Mouse (Mus musculus): ENCODE data around the gene Lcmt1.

DNA sequence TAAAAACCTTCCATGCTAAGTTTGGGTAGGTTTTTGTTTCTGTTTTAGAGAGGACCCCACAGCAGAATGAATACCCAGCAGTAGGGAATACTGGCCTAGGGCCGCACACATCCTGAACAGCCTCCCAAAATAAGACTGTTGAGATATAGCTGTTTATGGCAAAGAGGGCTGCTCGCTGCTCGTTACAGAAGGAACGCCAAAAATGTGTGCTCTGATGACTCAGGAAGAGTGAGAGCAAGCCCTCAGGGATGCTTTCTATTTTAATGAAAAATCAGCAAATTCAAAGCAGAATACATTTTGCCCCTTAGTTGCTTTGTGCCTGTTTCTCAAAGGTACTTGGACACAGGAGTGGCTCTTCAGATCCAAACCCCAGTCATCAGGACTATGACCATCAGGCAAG is 41.7 kb upstream of the Lcmt1 start:
- TF ChIP-seq POLR2A (IDR thresholded peaks at IDR 0.05; ENCODE audit: extremely low read depth, insufficient read depth, low read length) (no peak), CTCF (IDR thresholded peaks at IDR 0.05; ENCODE audit: low read depth, low read length) (no peak)
